In the genomic region with DNA sequence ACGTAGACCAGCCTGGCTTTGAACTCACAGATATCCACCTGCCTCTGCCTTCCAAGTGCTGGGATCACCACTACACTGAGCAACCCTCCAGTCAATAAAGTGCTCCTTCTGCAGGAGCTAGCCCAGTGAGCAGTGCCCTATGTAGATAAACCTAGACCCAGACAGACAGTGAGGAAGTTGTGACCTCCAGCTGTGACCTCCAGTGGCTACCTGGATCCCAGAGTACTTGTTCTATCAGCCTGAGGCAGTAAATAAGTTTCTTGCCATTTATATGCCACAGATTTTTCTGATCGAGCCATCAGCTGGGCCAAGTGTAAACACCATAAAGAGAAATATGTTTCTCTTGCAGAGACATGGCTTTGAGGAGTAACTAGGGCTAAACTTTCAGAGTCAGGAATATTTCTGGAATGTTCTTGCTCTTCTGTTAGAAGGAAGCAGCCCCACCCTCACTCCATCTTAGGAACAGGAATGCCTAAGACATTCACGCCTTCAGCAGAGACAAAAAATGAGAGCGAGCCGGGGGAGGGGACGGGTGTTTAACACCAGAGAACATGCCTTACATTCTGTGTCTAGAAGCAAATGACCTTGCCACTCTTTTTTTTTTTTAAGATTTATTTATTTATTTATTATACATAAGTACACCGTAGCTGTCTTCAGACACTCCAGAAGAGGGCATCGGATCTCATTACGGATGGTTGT, we compare ENCODE assay signal across 26 mouse cellular contexts. TPM values are rescaled to one million over a fixed set of nuclear protein-coding genes. Genes with fewer than 3 reads are reported as not detected.
DNase-seq lines count a peak whose midpoint lies in the region; ATAC-seq and TF ChIP-seq lines count a peak whose summit lies in the region.
"Had no signal": no experiment of that assay in that cellular context is flagged by ENCODE, and none has a peak within 500 bp of the region (broad histone marks: within the 10 kb centered on the region; RNA-seq: fewer than 3 reads in every experiment).

No protein-coding gene starts in this region.

- TF ChIP-seq CTCF in lung, postnatal 0 days (IDR thresholded peaks at IDR 0.05): no peak

- 0 out of 2 replicates have a peak, but pooled peaks cover 3% of the 10 kb centered on the region for H3K9me3 ChIP-seq in heart, embryonic 12.5 days (replicated peaks)
- H3K9me3 ChIP-seq in lung, postnatal 0 days (ENCODE audit: low read length): no peaks in the 10 kb centered on the region
- H3K9me3 ChIP-seq in ES-E14 (ENCODE audit: control insufficient read depth, insufficient read depth, low read depth, low read length): no peaks in the 10 kb centered on the region
- no peaks in the 10 kb centered on the region for H3K9me3 ChIP-seq in neural tube, embryonic 15.5 days (replicated peaks)
- H3K9me3 ChIP-seq: forebrain, embryonic 10.5 days; forebrain, embryonic 13.5 days; heart, embryonic 13.5 days had no signal

- no peak for DNase-seq in heart, adult 9 months (ENCODE audit: low spot score in 2 of 2)
- peak; percentile 72 for DNase-seq in lung, postnatal 0 days (ENCODE audit: low spot score)
- DNase-seq in lung, adult 18-20 months: no peak
- peak; percentile 51 for DNase-seq in ES-E14 (ENCODE audit: low read depth, low spot score)
- DNase-seq in lung, postnatal 25 days (ENCODE audit: low spot score): peak; percentile 25
- no peak for DNase-seq in left cerebral cortex, postnatal 4 days
- DNase-seq: adrenal gland, adult 8-10 months; adrenal gland, postnatal 36 days; cerebellum, adult 18-20 months; cerebellum, adult 9-10 months; cerebellum, postnatal 14 days; gastrocnemius, postnatal 10 days; gastrocnemius, postnatal 36 days; heart, postnatal 14 days; heart, postnatal 4 days had no signal

- no peak overlapping the region for H3K4me2 ChIP-seq in heart, embryonic 12.5 days
- H3K4me2 ChIP-seq in lung, postnatal 0 days (replicated peaks; ENCODE audit: low read depth, low read length): no peak overlapping the region
- H3K4me2 ChIP-seq in neural tube, embryonic 15.5 days: no peak overlapping the region
- H3K4me2 ChIP-seq: forebrain, embryonic 13.5 days; heart, embryonic 13.5 days; hindbrain, embryonic 14.5 days had no signal

- H3K27me3 ChIP-seq in heart, embryonic 12.5 days (replicated peaks): 0 out of 2 replicates have a peak, but pooled peaks cover 4% of the 10 kb centered on the region
- no peaks in the 10 kb centered on the region for H3K27me3 ChIP-seq in lung, postnatal 0 days (replicated peaks; ENCODE audit: insufficient read depth, low read length)
- no peaks in the 10 kb centered on the region for H3K27me3 ChIP-seq in neural tube, embryonic 15.5 days (replicated peaks)
- H3K27me3 ChIP-seq: forebrain, embryonic 13.5 days; Patski had no signal

- TF ChIP-seq EP300 in lung, postnatal 0 days (IDR thresholded peaks at IDR 0.05): peak; percentile 76

- intact Hi-C loops in left cerebral cortex, postnatal 4 days (cut with DNase I): no loop called here

- in situ Hi-C loops in ES-E14 (cut with MboI; ENCODE audit: low sequenced_read_pairs in 2 of 2, unreplicated experiment in 2 of 2): no loop called here

- no peaks in the 10 kb centered on the region for H3K36me3 ChIP-seq in heart, embryonic 12.5 days
- H3K36me3 ChIP-seq in lung, postnatal 0 days (ENCODE audit: insufficient read depth, low read length): no peaks in the 10 kb centered on the region
- H3K36me3 ChIP-seq in ES-E14 (ENCODE audit: control insufficient read depth, insufficient read depth, low read length, poor library complexity, severe bottlenecking): peaks cover 7% of the 10 kb centered on the region; the same call in 1 of the 2 replicates
- no peaks in the 10 kb centered on the region for H3K36me3 ChIP-seq in neural tube, embryonic 15.5 days
- H3K36me3 ChIP-seq: forebrain, embryonic 10.5 days; G1E; heart, embryonic 13.5 days had no signal

- H3K27ac ChIP-seq in heart, embryonic 12.5 days (ENCODE audit: poor library complexity, severe bottlenecking): no peak overlapping the region
- peak overlapping the region; percentile 74 for H3K27ac ChIP-seq in lung, postnatal 0 days (ENCODE audit: low read length)
- peak overlapping the region; percentile 74 for H3K27ac ChIP-seq in ES-E14 (ENCODE audit: insufficient read depth, low read depth, low read length, poor library complexity, severe bottlenecking)
- H3K27ac ChIP-seq in neural tube, embryonic 15.5 days (replicated peaks): no peak overlapping the region
- H3K27ac ChIP-seq: forebrain, embryonic 10.5 days; forebrain, embryonic 13.5 days; heart, embryonic 13.5 days; hindbrain, embryonic 14.5 days; hindbrain, postnatal 0 days had no signal

- no peak overlapping the region for H3K9ac ChIP-seq in heart, embryonic 12.5 days
- H3K9ac ChIP-seq in lung, postnatal 0 days (replicated peaks; ENCODE audit: low read depth): no peak overlapping the region
- H3K9ac ChIP-seq in ES-E14 (ENCODE audit: insufficient read depth, low read depth, low read length, poor library complexity, severe bottlenecking): no peak overlapping the region
- no peak overlapping the region for H3K9ac ChIP-seq in neural tube, embryonic 15.5 days (replicated peaks)
- H3K9ac ChIP-seq: forebrain, embryonic 13.5 days; heart, embryonic 13.5 days; hindbrain, embryonic 14.5 days had no signal

- no peak overlapping the region for H3K4me3 ChIP-seq in heart, embryonic 12.5 days
- no peak overlapping the region for H3K4me3 ChIP-seq in lung, postnatal 0 days (ENCODE audit: low read depth, low read length)
- H3K4me3 ChIP-seq in ES-E14 (ENCODE audit: insufficient read depth in 1 of 2, low read depth in 1 of 2, low read length in 2 of 2, poor library complexity in 1 of 2, severe bottlenecking in 1 of 2): no peak overlapping the region
- H3K4me3 ChIP-seq in neural tube, embryonic 15.5 days (replicated peaks): no peak overlapping the region
- H3K4me3 ChIP-seq: forebrain, embryonic 10.5 days; forebrain, embryonic 13.5 days; heart, embryonic 13.5 days had no signal

- H3K4me1 ChIP-seq in heart, embryonic 12.5 days (replicated peaks): peaks cover 4% of the 10 kb centered on the region
- H3K4me1 ChIP-seq in lung, postnatal 0 days (ENCODE audit: insufficient read depth, low read depth, low read length): no peaks in the 10 kb centered on the region
- H3K4me1 ChIP-seq in ES-E14 (ENCODE audit: control insufficient read depth in 2 of 2, insufficient read depth in 2 of 2, low read length in 2 of 2, poor library complexity in 1 of 2): peaks cover 8 to 39% of the 10 kb centered on the region in 2 experiments
- no peaks in the 10 kb centered on the region for H3K4me1 ChIP-seq in neural tube, embryonic 15.5 days
- H3K4me1 ChIP-seq: forebrain, embryonic 13.5 days had no signal

- WGBS in heart, embryonic 12.5 days: 84% methylated on average over 9 of the region's 9 CpGs
- WGBS in lung, postnatal 0 days: 63% methylated on average over 9 of the region's 9 CpGs
- 90% methylated on average over 9 of the region's 9 CpGs for WGBS in neural tube, embryonic 15.5 days

- 0 out of 2 replicates have a peak, but pooled peaks have one; percentile 29 for ATAC-seq in heart, embryonic 12.5 days (ENCODE audit: insufficient number of reproducible peaks, low FRiP score)
- ATAC-seq in lung, postnatal 0 days: peak; percentile 76
- ATAC-seq in neural tube, embryonic 15.5 days (ENCODE audit: low FRiP score): no peak
- ATAC-seq: activated CD4-positive, CD25-positive, alpha-beta regulatory T cell, adult 4 months; forebrain, embryonic 13.5 days; forebrain, embryonic 16.5 days; hindbrain, postnatal 0 days; Patski had no signal

TF ChIP-seq in ES-E14, 5 proteins besides CTCF, POLR2A, EP300 and RAD21:
- TF ChIP-seq HCFC1 (IDR thresholded peaks at IDR 0.05; ENCODE audit: borderline replicate concordance, insufficient read depth, low read length) (no peak), ZNF384 (IDR thresholded peaks at IDR 0.05; ENCODE audit: low read depth, low read length) (peak; percentile 72; the same call in 1 of the 2 replicates), CHD2 (IDR thresholded peaks at IDR 0.05; ENCODE audit: low read depth, low read length) (peak; percentile 37; the same call in 1 of the 2 replicates), MAFK (IDR thresholded peaks at IDR 0.05; ENCODE audit: insufficient read depth, low read depth, low read length) (no peak), ZC3H11A (IDR thresholded peaks at IDR 0.05; ENCODE audit: borderline replicate concordance, low read depth, low read length) (no peak)

RNA-seq across cellular contexts. Expression of a gene that starts 7.5 kb away (rescaled TPM):
- polyA plus RNA-seq in heart, embryonic 12.5 days (2016; fragmentation: Nextera tagmentation; extraction: Ambion mirVana): 37.9 and 39.6 TPM in 2 replicates
- 32.3 and 39.9 TPM in 2 replicates for polyA plus RNA-seq in lung, postnatal 0 days (2015; fragmentation: Nextera tagmentation; extraction: Ambion mirVana)
- total RNA-seq in ES-E14 (2012; rRNA removed): 163 and 240 TPM in 2 replicates
- 10 to 100 TPM; 75.8 to 80.6 TPM for total RNA-seq in left cerebral cortex, postnatal 4 days (2021)
- 24.2 and 25.0 TPM in 2 replicates for polyA plus RNA-seq in neural tube, embryonic 15.5 days (2015; fragmentation: Nextera tagmentation; extraction: Ambion mirVana)

Comparison
In these comparisons a context has a peak if more than half of its experiments do, and no peak if none do; other contexts are left out.
1. DNase-seq: peak in lung, postnatal 0 days (single experiment), ES-E14 (single experiment) and lung, postnatal 25 days (single experiment); none in heart, adult 9 months (0 of 2), lung, adult 18-20 months (0 of 2) and left cerebral cortex, postnatal 4 days (single experiment).
2. H3K27ac ChIP-seq: peak in lung, postnatal 0 days (single experiment) and ES-E14 (single experiment); none in heart, embryonic 12.5 days (single experiment) and neural tube, embryonic 15.5 days (single experiment).